Mouse (Mus musculus) ovary, postnatal 14 days (tissue): ENCODE data around the gene Fam19a4.

ENCODE experiments used
- DNase-seq: peaks from one replicate; pipeline ENCODE4 v3.0.0; 2022; ENCODE audit warnings: low spot score

Fam19a4 gene

DNA sequence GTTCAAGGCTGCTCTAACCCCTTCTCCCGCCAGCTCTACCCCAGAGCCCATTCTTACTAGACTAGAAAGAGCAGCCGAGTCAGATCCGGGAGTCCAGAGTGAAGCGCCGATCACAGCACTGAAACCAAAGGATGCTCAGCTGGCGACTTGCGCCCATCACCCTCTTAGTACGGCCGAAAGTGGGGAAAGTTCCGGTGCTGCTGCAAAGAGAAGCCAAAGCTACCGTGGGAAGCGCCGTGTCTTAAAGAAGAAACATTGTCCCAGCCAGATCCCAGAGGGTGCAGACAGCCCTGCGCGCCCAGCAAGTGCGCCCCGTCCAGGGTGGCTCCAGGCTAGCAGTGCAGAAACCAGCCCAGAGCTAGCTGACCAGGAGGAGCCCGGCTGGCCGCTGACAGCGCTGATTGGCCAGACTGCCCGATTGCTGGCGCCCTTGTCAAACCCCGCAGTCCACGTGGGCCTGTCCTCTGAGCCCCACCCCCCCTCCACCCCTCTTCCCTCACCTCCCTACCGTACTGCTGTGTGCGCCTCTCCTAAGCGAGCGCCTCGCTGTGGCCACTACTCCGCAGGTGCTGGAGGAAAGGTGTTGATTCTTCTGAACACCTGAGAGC is at the start of gene Fam19a4:
Fam19a4 (minus strand) TSS at position 340 of the 608 bp plus-strand sequence.
- no peak for DNase-seq

DNA sequence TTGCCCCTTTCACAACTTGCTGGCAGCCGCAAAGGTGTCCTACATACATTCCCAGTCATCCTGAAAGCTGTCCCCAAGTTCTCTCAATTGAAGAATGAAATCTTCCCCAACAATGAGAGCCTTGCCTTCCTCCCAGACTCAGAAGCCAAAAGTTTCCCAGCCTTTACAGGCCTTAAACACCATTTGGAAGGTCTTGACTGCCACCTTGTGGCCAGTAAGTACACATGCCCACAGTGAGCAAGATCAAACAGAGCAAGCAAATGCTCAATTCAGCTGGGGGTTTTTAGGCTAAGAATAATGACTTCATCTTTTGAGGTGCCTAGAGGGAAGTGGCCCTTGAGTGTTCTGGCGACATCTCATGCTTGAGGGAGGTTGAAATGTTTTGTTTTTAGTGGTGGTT is 46.6 kb upstream of the Fam19a4 start:
- DNase-seq: peak; percentile 22

DNA sequence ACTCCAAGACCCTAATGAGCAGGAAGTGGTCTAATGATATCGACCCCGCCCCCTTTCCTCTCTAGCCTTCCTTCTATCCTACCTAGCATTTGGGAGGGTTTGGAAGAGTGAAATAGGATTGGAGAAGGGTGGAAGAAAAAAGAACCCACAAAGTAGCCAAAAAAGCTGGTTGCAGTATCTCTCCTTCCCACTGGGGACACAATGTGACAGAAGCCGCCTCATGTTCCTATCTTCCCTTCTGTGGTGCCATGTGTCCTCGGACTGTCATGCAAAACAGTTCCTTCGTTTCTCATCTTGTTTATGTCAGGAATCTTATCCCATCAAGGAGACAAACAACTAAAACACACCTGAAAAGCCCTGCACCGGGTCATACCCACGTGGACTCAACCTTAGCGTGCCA is 45.9 kb upstream of the Fam19a4 start:
- no peak for DNase-seq

DNA sequence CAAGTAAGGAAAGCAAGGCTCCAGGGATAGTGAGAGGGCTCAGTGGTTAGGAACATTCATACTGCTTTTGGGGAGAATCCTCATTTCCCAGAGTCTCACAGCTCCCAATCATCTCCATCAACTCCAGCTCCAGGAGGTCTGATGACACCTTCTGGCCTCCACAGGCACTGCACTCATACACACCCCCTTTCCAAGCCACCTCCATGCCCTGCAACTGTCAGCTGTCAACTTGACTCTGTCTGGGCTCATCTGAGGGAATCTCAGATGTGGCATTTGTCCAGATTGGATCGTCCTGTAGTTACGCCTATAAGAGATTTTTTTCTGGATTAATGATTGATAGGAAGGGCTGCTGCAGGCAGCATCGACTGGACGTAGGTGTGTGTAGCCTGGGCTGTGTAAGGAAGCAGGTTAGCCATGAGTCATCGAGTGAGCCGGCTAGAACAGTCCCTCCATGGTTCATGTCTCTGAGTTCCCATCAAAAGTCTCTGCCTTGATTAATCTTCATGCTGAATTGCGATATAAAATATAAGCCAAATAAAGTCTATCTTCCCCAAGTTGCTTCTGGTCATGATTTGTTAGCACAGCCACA is 44.1 kb upstream of the Fam19a4 start:
- DNase-seq: no peak

DNA sequence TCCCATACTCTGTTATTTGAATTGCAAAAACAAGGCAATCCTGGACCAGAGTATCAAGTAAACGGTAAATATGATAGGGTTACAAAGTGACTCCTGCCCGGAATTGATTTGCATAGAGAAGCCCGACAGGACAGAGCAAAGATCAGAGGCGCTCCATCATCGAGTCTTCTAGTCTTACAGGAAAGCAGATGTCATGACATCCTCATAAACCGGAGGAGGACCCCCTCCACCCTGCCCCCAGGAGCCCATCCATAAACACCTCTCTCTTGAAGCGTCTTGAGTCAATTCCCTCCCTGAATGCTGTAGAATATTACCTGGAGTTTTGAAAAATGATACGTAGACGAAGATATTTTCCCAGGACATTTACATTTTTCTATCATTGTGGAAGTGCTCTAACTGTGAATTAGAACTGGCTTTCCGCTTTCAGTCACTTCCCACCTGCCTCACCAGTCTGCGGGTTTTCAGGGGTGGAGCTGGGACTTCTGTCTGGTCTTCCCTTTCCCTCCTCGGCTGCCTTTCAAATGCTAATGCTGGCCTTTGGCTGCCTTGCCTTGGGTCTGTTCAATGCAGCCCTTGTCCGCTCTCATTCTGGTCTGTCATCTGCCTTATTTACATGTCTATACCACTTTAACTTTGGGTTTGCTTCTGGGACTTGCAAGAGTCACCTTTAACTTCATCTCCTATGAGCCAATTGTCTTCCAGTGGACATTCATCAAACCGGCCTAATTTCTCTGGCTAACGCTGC is 41.9 kb upstream of the Fam19a4 start:
- no peak for DNase-seq

DNA sequence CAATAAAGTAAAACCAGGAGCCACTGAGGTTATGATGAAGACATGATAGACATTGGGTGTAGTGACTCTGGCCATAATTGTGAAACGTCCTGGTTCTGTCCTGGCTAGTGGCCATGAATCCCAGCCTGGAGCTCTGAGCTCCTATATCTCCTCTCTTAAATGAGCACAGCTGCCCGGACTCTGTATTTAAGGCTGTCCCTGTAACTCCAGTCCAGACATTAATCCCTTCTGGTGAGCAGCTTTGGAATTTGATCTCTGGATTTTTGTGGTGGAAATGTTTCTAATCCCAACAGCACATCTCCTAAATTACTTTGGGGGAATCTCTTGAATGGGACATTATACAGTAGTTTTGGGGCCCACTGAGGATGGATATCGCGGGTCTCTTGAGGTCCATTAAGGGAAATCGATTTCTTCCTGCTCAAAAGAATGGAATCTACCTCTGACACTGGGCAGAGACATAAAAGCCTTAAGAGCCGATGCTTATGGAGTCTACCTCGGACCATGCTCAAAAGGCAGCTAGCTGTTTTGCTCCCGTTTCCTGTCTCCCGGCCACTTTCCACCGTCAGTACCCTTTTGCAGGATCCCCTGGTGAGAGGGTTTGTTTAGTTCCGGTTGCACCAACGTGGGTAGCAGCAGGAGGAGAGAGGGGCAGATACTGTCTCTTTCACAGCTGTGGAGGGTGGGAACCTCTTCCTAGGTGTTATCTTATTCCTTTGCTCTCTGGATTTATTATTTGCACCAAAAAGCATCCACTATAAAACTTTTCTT is 41.2 kb upstream of the Fam19a4 start:
- no peak for DNase-seq

DNA sequence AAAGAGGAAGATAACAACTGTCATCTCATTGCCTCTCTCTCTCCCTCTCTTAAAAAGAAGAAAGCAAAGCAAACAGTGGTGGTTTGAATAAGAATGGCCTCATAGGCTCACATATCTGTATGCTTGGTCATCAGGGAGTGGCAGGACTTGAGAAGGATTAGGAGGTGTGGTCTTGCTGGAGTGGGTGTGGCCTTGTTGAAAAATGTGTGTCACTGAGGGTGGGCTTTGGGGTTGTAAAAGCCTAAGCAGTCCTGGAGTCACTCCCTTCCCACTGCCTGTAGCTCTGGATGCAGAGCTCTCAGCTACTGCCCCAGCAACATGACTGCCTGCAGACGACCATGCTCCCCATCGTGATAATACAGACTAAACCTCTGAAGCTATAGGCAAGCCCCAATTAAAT is 22.1 kb upstream of the Fam19a4 start:
- no peak for DNase-seq

DNA sequence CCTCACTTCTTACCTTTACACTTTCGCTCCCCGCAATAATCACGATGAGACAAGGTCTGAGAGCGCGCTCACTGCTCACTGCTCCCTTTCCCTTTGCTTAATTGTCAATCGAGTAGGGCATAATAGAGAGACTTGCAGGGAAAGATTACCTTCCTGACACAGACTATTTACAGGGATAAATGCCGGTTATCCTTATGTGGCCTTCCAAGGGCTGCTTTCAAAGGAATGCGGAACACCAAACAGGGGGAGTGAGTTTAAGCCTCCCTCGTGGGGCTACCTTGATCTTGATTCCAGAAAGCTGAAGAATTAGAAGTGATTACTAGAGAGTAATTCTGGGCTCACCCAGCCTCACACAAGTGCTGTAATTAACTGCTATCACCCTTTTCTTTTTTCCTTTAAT is 19.8 kb upstream of the Fam19a4 start:
- no peak for DNase-seq

DNA sequence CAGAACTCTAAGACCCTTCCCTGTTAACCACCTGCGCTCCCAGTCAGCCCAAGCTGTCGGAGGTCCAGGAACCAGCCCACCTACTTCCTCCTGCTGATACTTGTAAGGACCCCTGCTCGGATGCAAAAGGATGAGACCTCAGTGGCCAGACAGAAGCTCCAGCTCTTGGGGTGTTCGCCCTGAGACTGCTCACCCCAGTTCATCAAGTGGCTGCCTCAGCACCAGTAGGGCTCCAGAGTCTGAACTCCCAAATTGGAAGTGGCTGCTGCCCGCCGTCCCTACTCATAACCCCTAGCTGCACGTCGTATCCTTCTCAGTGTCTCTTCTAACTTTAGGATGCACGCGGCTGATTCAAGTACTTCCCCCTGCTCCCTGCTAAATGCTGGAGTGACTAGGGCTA is 614 bp downstream of the Fam19a4 start:
- no peak for DNase-seq

DNA sequence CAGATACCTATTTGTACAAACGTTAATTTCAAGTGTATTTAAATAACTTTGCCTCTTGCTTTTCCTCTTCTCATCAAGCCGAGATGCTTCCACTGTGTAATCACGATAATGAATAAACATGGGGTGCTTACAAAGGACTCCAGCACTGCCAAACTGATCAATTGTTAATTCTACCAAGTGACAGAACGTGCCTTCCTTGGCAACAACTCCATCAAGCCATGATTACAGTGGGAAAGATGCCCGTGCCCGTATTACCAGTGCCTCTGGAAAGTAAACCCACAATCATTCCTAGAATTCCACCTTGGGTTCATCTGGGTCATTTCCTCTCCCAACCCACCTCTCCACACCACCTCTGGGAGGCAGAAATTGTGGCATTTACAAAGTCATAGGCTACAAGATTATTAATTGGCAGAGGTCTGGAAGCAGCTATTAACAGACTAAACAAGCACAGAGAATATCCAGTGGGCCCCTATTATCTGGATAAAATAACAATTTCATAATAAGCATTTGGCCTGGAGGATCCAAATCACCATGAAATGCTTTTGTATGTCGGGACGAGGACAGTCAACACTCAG is 7.9 kb downstream of the Fam19a4 start:
- DNase-seq: no peak

DNA sequence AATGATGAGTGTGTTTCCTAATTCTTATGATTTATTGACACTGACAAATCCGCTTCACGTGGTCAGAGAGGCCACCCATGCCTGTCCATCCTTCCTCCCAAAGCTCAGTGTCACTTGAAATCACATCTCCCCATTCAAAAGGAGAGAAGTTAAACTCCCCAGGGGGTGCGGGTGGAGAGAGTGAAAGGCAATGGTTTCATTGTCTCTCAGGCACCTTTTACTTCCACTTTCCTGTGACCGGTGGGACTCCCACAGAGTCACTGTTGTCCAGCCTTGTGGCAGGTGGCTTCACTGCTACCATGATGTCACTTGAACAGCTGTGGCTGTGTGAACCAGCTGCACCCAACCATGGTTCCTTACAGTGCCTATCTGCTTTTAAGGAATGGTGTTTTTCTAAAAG is 11.8 kb downstream of the Fam19a4 start:
- DNase-seq: no peak

DNA sequence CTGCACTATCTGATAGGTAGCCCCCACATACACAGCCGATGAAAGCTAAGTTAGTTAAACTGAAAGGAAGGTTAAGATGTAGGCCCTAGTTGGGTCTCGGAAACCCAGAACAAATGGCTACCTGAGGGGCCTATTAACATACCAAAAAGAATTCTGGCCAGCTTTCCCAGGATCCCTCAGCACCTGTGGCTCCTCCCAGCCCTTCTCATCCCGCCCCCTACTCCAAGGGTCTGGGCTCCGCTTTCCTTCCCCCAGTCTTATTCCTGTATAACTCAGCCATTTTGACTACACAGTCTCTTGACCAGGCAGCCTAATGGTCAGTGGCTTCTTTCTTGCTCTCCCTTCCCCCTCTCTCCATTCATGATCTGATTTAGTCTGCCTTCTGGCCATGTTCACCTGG is 13.7 kb downstream of the Fam19a4 start:
- DNase-seq: no peak

DNA sequence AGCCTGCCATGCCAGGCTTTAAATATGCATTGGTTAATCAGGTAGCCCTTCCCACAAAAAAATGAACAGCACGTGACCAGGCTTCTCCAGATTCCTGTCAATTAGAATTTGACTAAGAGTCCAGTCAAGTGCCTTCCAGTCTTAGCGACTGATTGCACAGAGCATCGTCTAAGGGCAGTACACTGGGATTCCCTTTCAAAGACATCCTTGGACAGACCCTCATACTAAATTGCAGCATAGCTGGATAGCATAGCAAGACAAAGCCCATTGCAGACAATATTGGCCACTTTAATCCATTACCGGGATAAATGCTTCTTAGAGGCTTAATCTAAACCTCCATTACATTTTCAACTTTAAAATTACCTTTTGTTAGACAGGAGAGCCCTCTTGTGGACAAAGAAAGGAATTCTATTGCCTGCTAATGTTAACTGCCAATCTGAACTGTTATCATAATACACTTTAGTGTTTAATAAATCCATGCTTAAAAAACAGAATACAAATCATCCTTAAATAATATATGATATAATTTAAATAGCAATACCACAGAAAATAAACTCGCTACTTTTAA is 33.0 kb downstream of the Fam19a4 start:
- DNase-seq: no peak

DNA sequence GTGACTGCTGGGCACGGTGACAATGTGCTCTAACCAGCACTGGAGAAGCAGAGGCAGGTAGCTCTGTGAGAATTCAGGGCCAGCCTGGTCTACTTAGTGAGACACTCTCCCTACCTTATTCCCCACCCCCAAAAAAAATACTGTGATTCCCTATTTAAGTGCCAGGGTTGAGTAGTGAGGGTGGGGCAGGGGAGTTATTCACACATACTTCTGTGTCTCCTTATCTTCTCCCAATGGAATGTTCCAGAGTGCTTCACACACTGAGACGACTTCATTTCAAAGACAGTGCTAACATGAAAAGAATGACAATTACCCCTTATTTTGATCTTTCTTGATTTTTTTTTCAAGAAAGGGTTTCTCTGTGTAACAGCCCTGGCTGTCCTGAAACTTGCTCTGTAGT is 40.9 kb downstream of the Fam19a4 start:
- no peak for DNase-seq

DNA sequence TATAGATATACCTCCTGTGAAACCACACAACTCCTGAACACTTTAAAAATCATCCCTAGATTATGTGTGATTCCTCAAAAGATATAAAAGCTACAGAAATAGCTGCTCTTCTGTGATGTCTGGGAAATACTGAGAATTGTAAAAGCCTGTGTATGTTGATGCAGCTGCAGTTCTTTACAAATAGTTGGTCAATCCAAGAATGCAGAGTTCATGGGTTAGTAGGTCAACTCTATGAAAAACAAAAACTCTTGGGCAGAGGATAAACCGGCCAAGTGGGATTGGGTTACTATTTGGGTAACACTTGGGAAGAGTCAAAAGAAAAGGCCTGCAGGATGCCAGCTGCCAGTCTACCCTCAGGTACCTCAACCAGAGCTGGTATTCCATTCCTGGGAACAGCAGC is 43.5 kb downstream of the Fam19a4 start:
- DNase-seq: no peak

DNA sequence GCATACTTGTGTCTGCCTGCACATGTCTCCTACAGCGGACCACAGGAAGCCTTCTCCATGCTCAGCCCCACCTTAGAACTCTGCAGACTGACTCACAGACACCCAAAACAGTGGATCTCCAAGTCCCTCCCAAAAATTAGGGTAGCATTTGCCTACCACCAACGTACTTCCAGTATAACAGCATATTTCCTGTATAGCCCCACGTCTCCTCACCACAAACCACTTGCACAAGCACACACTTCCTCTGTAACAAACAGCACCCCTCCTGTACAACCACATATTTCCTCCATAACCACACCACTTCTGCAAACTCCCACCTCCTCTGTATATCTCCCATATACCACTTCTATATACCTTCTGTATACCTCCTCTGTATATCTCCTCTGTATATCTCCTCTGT is 44.2 kb downstream of the Fam19a4 start:
- DNase-seq: no peak

DNA sequence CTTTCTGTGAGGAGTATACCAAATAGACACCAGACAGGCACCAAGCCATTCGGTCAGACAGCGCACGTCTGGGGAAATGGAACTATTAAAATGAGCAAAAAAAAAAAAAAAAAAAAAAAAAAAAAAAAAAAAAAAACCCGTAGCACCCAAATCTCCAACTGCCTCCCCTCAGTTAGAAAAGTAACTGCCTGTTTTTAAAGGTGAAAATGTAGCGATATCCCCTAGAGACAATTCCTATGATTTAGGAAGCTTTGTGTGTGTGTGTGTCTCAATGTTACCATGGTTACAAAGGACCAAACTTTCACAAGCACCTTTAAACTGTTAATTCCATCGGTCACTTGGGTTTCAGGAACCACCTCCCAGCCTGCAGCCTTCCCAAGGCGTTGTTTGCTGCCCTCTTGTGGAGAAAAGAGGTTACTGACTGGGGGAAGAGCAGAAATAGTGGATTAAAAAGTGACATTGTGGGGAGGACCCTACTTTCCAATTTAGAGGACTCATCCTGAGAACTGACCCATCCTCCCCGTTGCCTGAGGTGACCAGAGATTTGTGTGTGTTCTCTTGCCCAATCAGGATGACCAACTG is 53.6 kb downstream of the Fam19a4 start:
- peak; percentile 66 for DNase-seq

DNA sequence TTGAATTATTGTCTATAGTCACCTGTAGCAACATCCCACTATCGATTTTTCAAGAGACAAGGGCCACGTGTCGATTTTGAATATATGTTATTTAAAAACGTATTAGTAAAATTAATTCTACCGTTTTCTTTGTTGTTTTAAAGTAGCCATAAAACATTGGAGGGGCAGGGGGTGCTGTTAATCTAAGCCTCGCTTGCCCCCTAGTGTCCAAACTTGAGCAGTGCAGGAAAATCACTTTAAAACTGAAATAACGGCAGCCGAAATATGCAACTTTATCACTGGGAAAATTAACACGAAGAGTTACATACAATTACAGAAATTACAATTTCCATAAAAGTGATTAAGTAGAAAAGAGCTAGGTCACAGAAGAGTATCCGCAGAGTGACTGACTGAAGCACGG is 55.2 kb downstream of the Fam19a4 start:
- peak; percentile 12 for DNase-seq

DNA sequence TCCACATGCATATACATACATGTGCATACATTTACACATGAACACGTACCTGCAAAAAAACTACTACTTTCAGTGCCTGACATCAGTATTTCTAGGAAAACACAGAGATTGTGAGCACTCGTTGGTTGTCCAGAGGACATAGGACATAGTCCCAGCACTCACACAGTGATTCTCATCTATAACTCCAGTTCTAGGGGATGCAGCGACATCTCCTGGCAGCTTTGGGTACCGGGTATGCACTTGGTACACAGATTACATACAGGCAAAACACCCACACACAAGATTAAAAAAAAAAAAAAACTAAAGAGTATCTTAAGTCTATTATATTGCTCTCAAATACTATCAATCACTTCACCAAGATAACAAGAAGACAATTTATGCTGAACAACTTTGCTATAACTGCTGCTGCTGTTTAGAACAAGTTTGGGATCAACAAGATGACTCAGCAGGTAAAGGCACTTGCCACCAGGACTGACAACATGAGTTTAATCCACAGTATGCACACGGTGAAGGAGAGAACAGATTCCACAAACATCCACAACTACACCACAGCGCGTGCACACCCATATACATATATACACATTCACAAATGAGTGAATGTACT is 64.6 kb downstream of the Fam19a4 start:
- no peak for DNase-seq

DNA sequence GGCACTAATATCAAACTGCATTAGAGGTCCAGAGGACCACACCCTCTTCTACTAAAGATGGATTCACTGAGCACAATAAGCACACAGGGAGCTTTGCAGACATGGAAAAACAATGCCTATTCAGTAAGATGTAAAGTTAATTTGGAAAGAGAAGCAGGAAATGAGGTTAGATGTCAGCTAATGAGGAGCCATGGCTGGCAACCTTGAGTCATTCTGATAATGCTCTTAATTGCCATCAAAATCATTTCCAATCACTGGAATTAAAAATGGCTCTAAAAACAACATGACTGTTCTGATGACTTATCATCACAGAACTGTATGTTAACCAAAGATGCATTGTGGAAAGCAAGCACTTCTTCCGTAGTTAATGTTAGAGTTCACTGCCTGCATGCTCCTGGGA is 68.5 kb downstream of the Fam19a4 start:
- no peak for DNase-seq

DNA sequence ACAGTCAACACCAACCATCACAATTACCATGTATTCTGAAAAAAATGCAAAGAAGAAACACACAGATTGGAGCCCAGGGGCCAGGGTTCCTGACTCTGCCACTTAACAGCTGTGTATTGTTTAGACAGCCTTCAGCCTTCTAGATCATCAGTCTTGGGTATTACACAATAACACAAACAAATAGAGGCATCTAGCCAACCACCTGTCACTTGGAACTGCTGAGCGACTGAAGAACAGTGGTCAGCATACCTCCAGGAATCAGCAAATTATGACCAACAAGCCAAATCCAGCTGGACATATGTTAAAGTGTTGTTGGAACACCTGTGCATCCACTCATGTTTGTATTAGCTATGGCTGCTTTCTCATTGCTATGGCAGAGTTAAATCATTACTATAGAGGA is 82.7 kb downstream of the Fam19a4 start:
- DNase-seq: no peak
